Mouse (Mus musculus) liver, postnatal 0 days (tissue): ENCODE measurements around the gene Clec4a2.
"Not testable (repeated sequence)": the region's sequence is repeated elsewhere in the genome, so short reads cannot be mapped to it uniquely, and the experiment has no call there.

Source experiments
- CTCF ChIP-seq: sonication (generic); IDR thresholded peaks from 2 replicates; pipeline ENCODE4 v1.5.1; 2016; ENCODE audit warnings: antibody characterized with exemption, low read depth
- EP300 ChIP-seq: IDR thresholded peaks from 2 replicates; pipeline ENCODE4 v1.6.1; 2016; ENCODE audit warnings: antibody characterized with exemption, low read depth, mild to moderate bottlenecking

GRCm38 (mm10) chr6:123184862-123185261, 78.6 kb downstream of the Clec4a2 start:
- TF ChIP-seq EP300, result not testable (repeated sequence)
- peak; percentile 59 for TF ChIP-seq CTCF
